Mouse (Mus musculus) neural tube, embryonic 13.5 days (tissue): Measurements from ENCODE around the gene Apbb2. TPM values are rescaled to one million over a fixed set of nuclear protein-coding genes. Genes with fewer than 3 reads are reported as not detected.
A peak's percentile ranks its signal among the peaks of the same experiment; 100 is the strongest.

ENCODE experiments used
- ATAC-seq: fragments of 200-750 bp; cut with Nextera tagmentation; 2 replicates; pipeline ENCODE4 v1.8.0; 2017; ENCODE audit warnings: low read depth, mild to moderate bottlenecking, moderate TSS enrichment, moderate library complexity
- H3K27ac ChIP-seq: fragments of 300-500 bp; sonication (generic); replicated peaks from 2 replicates; pipeline ENCODE4 v1.5.1; 2015; ENCODE audit warnings: moderate library complexity, mild to moderate bottlenecking, inconsistent platforms
- H3K27me3 ChIP-seq: fragments of 300-500 bp; sonication (generic); 2 replicates; pipeline ENCODE4 v1.6.1; 2015; ENCODE audit warnings: mild to moderate bottlenecking, inconsistent platforms
- H3K36me3 ChIP-seq: fragments of 300-500 bp; sonication (generic); 2 replicates; pipeline ENCODE4 v1.6.1; 2015; ENCODE audit warnings: mild to moderate bottlenecking, inconsistent platforms
- H3K4me1 ChIP-seq: fragments of 300-500 bp; sonication (generic); replicated peaks from 2 replicates; pipeline ENCODE4 v1.6.1; 2015; ENCODE audit warnings: inconsistent platforms
- H3K4me2 ChIP-seq: fragments of 300-500 bp; sonication (generic); 2 replicates; pipeline ENCODE4 v1.6.1; 2015; ENCODE audit warnings: inconsistent platforms, mild to moderate bottlenecking, moderate library complexity
- H3K4me3 ChIP-seq: fragments of 300-500 bp; sonication (generic); 2 replicates; pipeline ENCODE4 v1.5.1; 2015; ENCODE audit warnings: mild to moderate bottlenecking, inconsistent platforms
- H3K9ac ChIP-seq: fragments of 300-500 bp; sonication (generic); 2 replicates; pipeline ENCODE4 v1.6.1; 2015; ENCODE audit warnings: moderate library complexity, mild to moderate bottlenecking, inconsistent platforms
- H3K9me3 ChIP-seq: fragments of 300-500 bp; sonication (generic); 2 replicates; pipeline ENCODE4 v1.6.1; 2016; ENCODE audit warnings: inconsistent platforms
- WGBS: fragments of 180-500 bp; shearing (Covaris S2); methylation state at CpG from one replicate; pipeline ENCODE4 v1.1.7; 2015; 5-methylcytosine and 5-hydroxymethylcytosine counted together
- polyA plus RNA-seq: library from polyadenylated mRNA; unstranded; fragments of >200 nt; fragmentation: Nextera tagmentation; extraction: Ambion mirVana; gene quantifications from 2 replicates; pipeline ENCODE4 v1.2.1, GENCODE M21; 2015

Gene Apbb2
- polyA plus RNA-seq, 1 experiment from 2014 or later, result 108 TPM

- H3K27ac ChIP-seq, result no peak overlapping the region
- H3K4me3 ChIP-seq, result no peak overlapping the region
- H3K4me2 ChIP-seq, result no peak overlapping the region
- ATAC-seq, result no peak
- H3K9me3 ChIP-seq, result no peaks in the 10 kb centered on the region
- no peaks in the 10 kb centered on the region for H3K27me3 ChIP-seq
- no peak overlapping the region for H3K9ac ChIP-seq
- peaks cover 21% of the 10 kb centered on the region for H3K4me1 ChIP-seq
- WGBS, result 90% methylated on average over 4 of the region's 4 CpGs
- H3K36me3 ChIP-seq, result no peaks in the 10 kb centered on the region
Measured at GRCm38 (mm10) chr5:66421954-66422353, 196.6 kb downstream of the Apbb2 start.

GRCm38 (mm10) chr5:66421230-66421629 is 197.4 kb downstream of the Apbb2 start:
- Histone ChIP-seq H3K4me1 (peaks cover 24% of the 10 kb centered on the region), H3K36me3 (no peaks in the 10 kb centered on the region), H3K27ac (no peak overlapping the region), H3K27me3 (no peaks in the 10 kb centered on the region), H3K4me3 (no peak overlapping the region), H3K9ac (no peak overlapping the region), H3K9me3 (no peaks in the 10 kb centered on the region), H3K4me2 (no peak overlapping the region)
- ATAC-seq, result no peak
- 92% methylated on average over 15 of the region's 15 CpGs for WGBS

GRCm38 (mm10) chr5:66420011-66420410 is 198.6 kb downstream of the Apbb2 start:
- H3K4me1 ChIP-seq, result peaks cover 28% of the 10 kb centered on the region
- no peaks in the 10 kb centered on the region for H3K9me3 ChIP-seq
- H3K27me3 ChIP-seq, result no peaks in the 10 kb centered on the region
- no peak overlapping the region for H3K27ac ChIP-seq
- ATAC-seq, result no peak
- no peak overlapping the region for H3K4me2 ChIP-seq
- 69% methylated on average over 7 of the region's 7 CpGs for WGBS
- H3K4me3 ChIP-seq, result no peak overlapping the region
- no peak overlapping the region for H3K9ac ChIP-seq
- no peaks in the 10 kb centered on the region for H3K36me3 ChIP-seq

- Histone ChIP-seq H3K4me2 (no peak overlapping the region), H3K27ac (no peak overlapping the region), H3K4me3 (no peak overlapping the region), H3K9ac (no peak overlapping the region), H3K4me1 (peaks cover 48% of the 10 kb centered on the region), H3K36me3 (no peaks in the 10 kb centered on the region), H3K27me3 (no peaks in the 10 kb centered on the region), H3K9me3 (no peaks in the 10 kb centered on the region)
- 67% methylated on average over 8 of the region's 8 CpGs for WGBS
- no peak for ATAC-seq
Measured at GRCm38 (mm10) chr5:66417289-66417688, 201.3 kb downstream of the Apbb2 start.

GRCm38 (mm10) chr5:66415700-66416543 is 202.7 kb downstream of the Apbb2 start:
- H3K9me3 ChIP-seq, result no peaks in the 10 kb centered on the region
- peak overlapping the region; percentile 57 for H3K27ac ChIP-seq
- no peak overlapping the region for H3K9ac ChIP-seq
- no peak overlapping the region for H3K4me2 ChIP-seq
- WGBS, result 39% methylated on average over 7 of the region's 7 CpGs
- no peak overlapping the region for H3K4me3 ChIP-seq
- no peaks in the 10 kb centered on the region for H3K36me3 ChIP-seq
- peaks cover 48% of the 10 kb centered on the region for H3K4me1 ChIP-seq
- ATAC-seq, result 0 out of 2 replicates have a peak, but pooled peaks have one; percentile 54
- H3K27me3 ChIP-seq, result no peaks in the 10 kb centered on the region

- Histone ChIP-seq H3K9me3 (no peaks in the 10 kb centered on the region), H3K4me3 (no peak overlapping the region), H3K36me3 (no peaks in the 10 kb centered on the region), H3K4me1 (peaks cover 48% of the 10 kb centered on the region), H3K27ac (peak overlapping the region; percentile 57), H3K27me3 (no peaks in the 10 kb centered on the region), H3K9ac (no peak overlapping the region), H3K4me2 (no peak overlapping the region)
- ATAC-seq, result 0 out of 2 replicates have a peak, but pooled peaks have one; percentile 10
- WGBS, result 55% methylated on average over 9 of the region's 9 CpGs
Measured at GRCm38 (mm10) chr5:66415033-66415697, 203.4 kb downstream of the Apbb2 start.

GRCm38 (mm10) chr5:66413402-66413801 is 205.2 kb downstream of the Apbb2 start:
- WGBS, result 39% methylated on average over 5 of the region's 5 CpGs
- Histone ChIP-seq H3K9me3 (no peaks in the 10 kb centered on the region), H3K9ac (no peak overlapping the region), H3K36me3 (no peaks in the 10 kb centered on the region), H3K27ac (peak overlapping the region; percentile 59), H3K4me3 (no peak overlapping the region), H3K4me2 (no peak overlapping the region), H3K4me1 (peaks cover 47% of the 10 kb centered on the region), H3K27me3 (no peaks in the 10 kb centered on the region)
- no peak for ATAC-seq

- no peak overlapping the region for H3K27ac ChIP-seq
- H3K9ac ChIP-seq, result no peak overlapping the region
- H3K4me3 ChIP-seq, result no peak overlapping the region
- WGBS, result 36% methylated on average over 3 of the region's 3 CpGs
- no peaks in the 10 kb centered on the region for H3K36me3 ChIP-seq
- H3K9me3 ChIP-seq, result no peaks in the 10 kb centered on the region
- ATAC-seq, result no peak
- H3K4me1 ChIP-seq, result peaks cover 42% of the 10 kb centered on the region
- H3K27me3 ChIP-seq, result no peaks in the 10 kb centered on the region
- H3K4me2 ChIP-seq, result no peak overlapping the region
Measured at GRCm38 (mm10) chr5:66412821-66413220, 205.8 kb downstream of the Apbb2 start.

- Histone ChIP-seq H3K9me3 (no peaks in the 10 kb centered on the region), H3K36me3 (no peaks in the 10 kb centered on the region), H3K4me2 (no peak overlapping the region), H3K27ac (no peak overlapping the region), H3K27me3 (no peaks in the 10 kb centered on the region), H3K4me3 (no peak overlapping the region), H3K4me1 (peaks cover 16% of the 10 kb centered on the region), H3K9ac (no peak overlapping the region)
- 76% methylated on average over 5 of the region's 5 CpGs for WGBS
- no peak for ATAC-seq
Measured at GRCm38 (mm10) chr5:66408546-66408945, 210.0 kb downstream of the Apbb2 start.

- peak; percentile 47 for ATAC-seq
- 44% methylated on average over 4 of the region's 5 CpGs for WGBS
- H3K27ac ChIP-seq, result no peak overlapping the region
- no peaks in the 10 kb centered on the region for H3K27me3 ChIP-seq
- H3K36me3 ChIP-seq, result no peaks in the 10 kb centered on the region
- H3K9me3 ChIP-seq, result no peaks in the 10 kb centered on the region
- H3K9ac ChIP-seq, result no peak overlapping the region
- no peak overlapping the region for H3K4me2 ChIP-seq
- H3K4me3 ChIP-seq, result no peak overlapping the region
- H3K4me1 ChIP-seq, result peaks cover 10% of the 10 kb centered on the region
Measured at GRCm38 (mm10) chr5:66407948-66408347, 210.6 kb downstream of the Apbb2 start.

GRCm38 (mm10) chr5:66406431-66406830 is 212.2 kb downstream of the Apbb2 start:
- H3K27me3 ChIP-seq, result no peaks in the 10 kb centered on the region
- H3K9me3 ChIP-seq, result no peaks in the 10 kb centered on the region
- WGBS, result 92% methylated on average over 7 of the region's 7 CpGs
- no peak overlapping the region for H3K27ac ChIP-seq
- ATAC-seq, result no peak
- no peaks in the 10 kb centered on the region for H3K36me3 ChIP-seq
- H3K9ac ChIP-seq, result no peak overlapping the region
- H3K4me3 ChIP-seq, result no peak overlapping the region
- H3K4me1 ChIP-seq, result 0 out of 2 replicates have a peak, but pooled peaks cover 6% of the 10 kb centered on the region
- no peak overlapping the region for H3K4me2 ChIP-seq

GRCm38 (mm10) chr5:66405731-66406399 is 212.7 kb downstream of the Apbb2 start:
- H3K4me2 ChIP-seq, result no peak overlapping the region
- H3K4me1 ChIP-seq, result 0 out of 2 replicates have a peak, but pooled peaks cover 6% of the 10 kb centered on the region
- no peaks in the 10 kb centered on the region for H3K36me3 ChIP-seq
- H3K4me3 ChIP-seq, result no peak overlapping the region
- ATAC-seq, result no peak
- 81% methylated on average over 12 of the region's 12 CpGs for WGBS
- no peak overlapping the region for H3K9ac ChIP-seq
- H3K9me3 ChIP-seq, result no peaks in the 10 kb centered on the region
- H3K27me3 ChIP-seq, result no peaks in the 10 kb centered on the region
- no peak overlapping the region for H3K27ac ChIP-seq
